Mouse (Mus musculus) left cerebral cortex, postnatal 4 days (tissue): ENCODE results near the gene Kank3. TPM values are rescaled to one million over a fixed set of nuclear protein-coding genes. Genes with fewer than 3 reads are reported as not detected.

ENCODE experiments used
- DNase-seq: peaks from one replicate; pipeline ENCODE4 v3.0.0-alpha.2; 2022
- intact Hi-C: fragments of 180-260 bp; cut with DNase I; formaldehyde crosslinking; loops from one replicate; pipeline ENCODE4 v1.15.1; 2025
- total RNA-seq, 2 experiments: library from RNA; stranded (reverse); gene quantifications; 2 replicates each; pipeline ENCODE4 v1.2.3; 2021

Kank3 gene
- 10 to 100 TPM; 38.6 to 44.1 TPM for total RNA-seq

DNA sequence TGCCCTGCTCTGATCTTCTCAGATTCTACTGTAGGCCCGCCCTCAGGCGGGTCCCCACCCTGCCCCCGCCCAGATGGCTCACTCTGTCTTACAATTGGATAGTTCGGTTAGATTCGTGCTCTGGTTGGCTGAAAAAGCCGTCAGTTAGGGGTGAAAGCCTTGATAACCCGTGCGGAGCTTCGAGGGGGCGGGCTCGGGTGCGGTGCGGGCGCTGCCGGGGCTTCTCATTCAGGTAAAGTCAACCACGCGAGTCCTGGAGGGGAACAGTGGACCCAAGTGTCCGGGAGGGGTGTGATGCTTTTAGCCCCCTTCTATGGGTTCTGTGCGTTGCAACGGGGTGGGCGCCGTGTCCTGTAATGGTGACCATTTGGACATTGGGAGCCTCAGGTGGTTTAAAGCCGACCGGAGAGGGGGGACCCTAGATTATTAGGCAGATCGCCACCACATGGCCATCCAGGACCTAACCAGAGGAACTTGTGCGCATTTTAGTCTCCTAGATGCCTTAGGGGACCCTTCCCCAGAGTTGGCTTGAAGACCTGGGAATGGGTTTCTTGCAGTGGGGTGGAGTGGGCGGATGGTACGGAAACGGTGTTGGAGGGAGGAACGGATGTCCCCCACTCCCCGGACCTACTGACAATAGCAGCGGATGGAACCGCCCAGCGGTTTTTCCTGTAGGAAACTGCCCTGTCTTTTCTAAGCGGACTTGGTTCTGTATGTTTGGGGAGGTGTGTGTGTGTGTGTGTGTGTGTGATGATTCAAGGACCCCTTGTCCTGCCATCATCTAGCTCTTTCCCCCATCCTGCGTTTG is at the start of gene Kank3:
Kank3 (plus strand) TSS at position 186 of the 808 bp plus-strand sequence.
- intact Hi-C loops: no loop called here
- peak; percentile 94 for DNase-seq

DNA sequence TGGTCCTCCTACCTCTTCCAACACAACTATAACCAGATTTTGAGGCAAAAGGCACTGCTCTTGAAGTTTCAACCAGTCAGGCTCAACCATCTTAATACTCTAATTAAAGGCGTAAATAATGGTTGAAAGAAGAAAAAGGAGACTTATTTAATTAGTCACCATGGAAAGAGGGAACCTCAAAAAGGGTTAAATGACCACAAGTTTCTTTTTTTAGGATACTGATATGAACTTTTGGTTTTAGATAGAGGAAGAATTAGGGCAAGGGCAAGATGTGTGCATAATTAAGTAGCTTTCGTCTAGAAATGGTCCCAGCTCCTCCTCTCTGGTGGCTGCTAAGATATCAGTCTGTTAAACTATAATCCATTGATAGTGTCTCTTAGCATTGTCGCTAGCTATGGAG is 43.9 kb upstream of the Kank3 start:
- intact Hi-C loops: no loop called here
- no peak for DNase-seq

DNA sequence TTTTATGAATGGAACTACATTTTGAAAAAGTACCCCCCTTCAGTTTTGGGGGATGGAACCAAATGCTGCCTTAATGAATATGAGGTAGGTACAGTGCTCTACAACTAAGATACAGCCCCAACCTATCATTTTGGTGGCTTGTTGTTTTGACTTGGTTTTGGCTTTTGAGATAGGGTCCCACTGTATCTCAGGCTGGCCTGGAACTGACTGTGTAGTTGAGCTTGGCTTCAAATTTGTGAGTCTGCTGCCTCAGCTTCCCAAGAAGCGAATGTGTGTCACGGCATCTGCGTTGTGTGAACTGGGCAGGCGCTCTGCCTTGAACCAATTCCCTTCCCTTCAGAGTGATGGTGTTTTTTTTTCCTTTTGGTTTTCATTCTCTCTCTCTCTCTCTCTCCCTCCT is 38.7 kb upstream of the Kank3 start:
- intact Hi-C loops: no loop called here
- DNase-seq: no peak

GRCm38 (mm10) chr17:33773426-33773825 is 36.9 kb upstream of the Kank3 start:
- no peak for DNase-seq
- intact Hi-C loops: no loop called here

GRCm38 (mm10) chr17:33773871-33774572 is 36.3 kb upstream of the Kank3 start:
- intact Hi-C loops: no loop called here
- DNase-seq: no peak

GRCm38 (mm10) chr17:33774573-33775155 is 35.7 kb upstream of the Kank3 start:
- no peak for DNase-seq
- intact Hi-C loops: no loop called here

GRCm38 (mm10) chr17:33775287-33775686 is 35.0 kb upstream of the Kank3 start:
- DNase-seq: no peak
- intact Hi-C loops: no loop called here

DNA sequence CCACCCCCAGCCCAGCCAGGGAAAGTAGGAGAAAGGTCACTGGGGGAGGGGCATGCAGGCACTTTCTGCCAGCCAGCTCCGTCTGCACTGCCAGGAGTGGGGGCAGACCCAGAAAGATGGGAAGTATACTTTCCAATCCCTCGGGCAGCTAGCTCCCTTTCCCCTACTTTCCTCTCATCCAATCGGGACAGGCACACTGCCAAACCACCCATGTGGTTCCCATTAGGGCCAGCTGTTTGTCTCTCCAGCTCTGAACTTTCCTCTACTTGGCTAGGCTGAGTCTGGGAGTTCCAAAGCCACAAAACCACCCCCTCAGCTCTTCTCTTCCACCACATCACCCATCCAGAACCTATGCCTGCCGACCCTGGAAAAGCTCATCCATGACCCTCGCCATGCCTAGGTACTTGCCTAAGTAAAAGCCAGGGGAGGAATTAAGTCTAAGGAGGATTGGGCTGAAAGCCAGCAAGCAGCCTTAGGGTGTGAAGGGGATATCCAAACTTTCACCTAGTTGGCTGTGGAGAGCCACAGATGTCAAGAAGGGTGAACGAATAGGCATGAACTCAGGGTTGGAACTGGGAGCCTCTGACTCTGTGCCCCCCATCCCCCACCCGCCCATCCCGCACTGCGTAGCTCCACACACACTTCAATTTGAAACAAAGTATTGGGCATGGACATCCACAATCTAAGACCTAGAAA is 30.9 kb upstream of the Kank3 start:
- intact Hi-C loops: no loop called here
- DNase-seq: peak; percentile 94

GRCm38 (mm10) chr17:33779967-33780295 is 30.4 kb upstream of the Kank3 start:
- no peak for DNase-seq
- intact Hi-C loops: no loop called here

- peak; percentile 38 for DNase-seq
- intact Hi-C loops: no loop called here
These were observed 29.9 kb upstream of the Kank3 start for GRCm38 (mm10) chr17:33780431-33780830.

GRCm38 (mm10) chr17:33781124-33781977 is 29.0 kb upstream of the Kank3 start, which contains the start of gene Angptl4:
Angptl4 (minus strand) TSS chr17:33781830.
- intact Hi-C loops: no loop called here
- DNase-seq: peak; percentile 42

GRCm38 (mm10) chr17:33782067-33782466 is 28.3 kb upstream of the Kank3 start:
- intact Hi-C loops: no loop called here
- no peak for DNase-seq

- DNase-seq: peak; percentile 67
These were observed 26.9 kb upstream of the Kank3 start for GRCm38 (mm10) chr17:33783408-33783807.

DNA sequence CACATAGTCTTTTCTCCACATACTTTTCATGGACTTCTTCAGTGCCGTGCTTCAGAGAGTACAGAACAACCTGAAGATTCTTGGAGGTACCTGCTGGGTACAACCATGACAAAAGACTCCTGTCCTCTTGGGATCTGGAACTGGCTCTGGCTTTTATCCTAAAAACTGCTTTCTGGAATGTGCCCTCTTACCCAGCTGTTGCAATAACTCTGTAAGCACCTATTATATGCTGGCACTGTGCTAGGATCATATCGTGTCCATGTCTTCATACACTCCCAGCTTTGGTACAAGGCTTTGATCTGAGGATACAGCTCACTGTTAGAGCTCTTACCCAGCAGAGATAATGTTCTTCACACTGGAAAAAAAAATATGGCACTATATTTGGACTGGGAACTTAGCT is 25.4 kb upstream of the Kank3 start:
- intact Hi-C loops: no loop called here
- DNase-seq: no peak

More at GRCm38 (mm10) chr17:33783408-33783807, 26.9 kb upstream of the Kank3 start:
- intact Hi-C loops: no loop called here

DNA sequence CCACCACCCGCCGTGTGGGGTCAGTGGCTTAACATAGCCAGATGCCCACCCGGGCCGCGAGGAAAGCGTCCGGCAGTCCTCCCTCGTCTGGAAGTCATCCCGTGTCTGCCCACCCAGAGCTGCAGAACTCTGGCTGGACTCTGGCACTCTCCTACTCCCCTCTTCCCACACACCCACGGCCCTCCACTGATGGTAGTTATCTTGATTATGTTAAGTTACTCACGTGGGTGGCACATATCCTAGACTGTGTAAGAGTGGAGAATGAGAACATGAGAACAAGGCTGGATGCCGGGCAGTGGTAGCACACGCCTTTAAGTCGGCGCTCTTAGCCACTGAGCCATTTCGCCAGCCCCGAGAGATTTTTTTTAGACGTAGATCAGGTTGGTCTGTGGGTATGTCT is 23.9 kb upstream of the Kank3 start:
- no peak for DNase-seq
- intact Hi-C loops: no loop called here

DNA sequence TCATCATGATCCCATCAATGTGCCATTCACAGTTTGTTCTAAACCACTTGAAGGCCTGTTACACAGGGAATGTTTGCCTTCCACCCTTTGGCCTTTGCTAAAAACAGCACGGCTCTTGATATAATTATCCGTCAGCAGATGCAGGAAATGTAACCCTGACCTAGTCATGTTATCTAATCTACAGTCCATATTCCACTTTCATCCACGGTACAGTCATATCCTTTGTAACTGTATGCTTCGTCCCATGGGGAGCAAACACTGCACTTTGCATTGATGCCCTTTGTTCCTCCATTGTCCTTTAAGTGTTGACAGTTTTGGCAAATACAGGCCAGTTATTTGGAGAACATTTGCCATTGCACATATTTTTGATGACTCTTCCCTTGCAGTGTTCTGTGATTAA is 21.6 kb upstream of the Kank3 start:
- intact Hi-C loops: no loop called here
- DNase-seq: no peak

DNA sequence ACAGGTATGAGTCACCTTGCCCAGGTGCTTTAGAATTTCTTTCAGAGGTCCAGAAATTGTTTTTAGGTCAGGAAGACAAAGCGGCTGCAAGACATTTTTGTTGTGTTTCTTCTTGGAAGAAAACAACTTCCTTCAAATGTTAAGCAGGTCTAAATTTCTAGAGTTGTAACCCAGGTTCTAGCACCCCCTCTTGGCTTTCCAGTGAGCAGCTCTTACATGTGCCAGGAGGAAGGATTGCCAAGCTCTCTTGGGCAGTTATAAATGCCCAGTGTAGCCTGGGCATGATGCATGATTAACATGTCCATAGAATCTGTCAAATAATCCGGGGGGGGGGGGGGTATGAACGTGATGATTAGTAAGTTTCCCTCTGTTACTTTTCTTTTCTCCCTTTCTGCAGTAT is 12.0 kb upstream of the Kank3 start:
- DNase-seq: no peak
- intact Hi-C loops: loop anchor here (10.0 kb wide), 1 partner anchor 364 kb away; the partner anchor contains the start of gene Actl9

- DNase-seq: no peak
- intact Hi-C loops: loop anchor here (10.0 kb wide), 1 partner anchor 364 kb away; the partner anchor contains the start of gene Actl9
These were observed 11.0 kb upstream of the Kank3 start for GRCm38 (mm10) chr17:33799277-33799676.

- DNase-seq: no peak
- intact Hi-C loops: loop anchor here (10.0 kb wide), 1 partner anchor 77 kb away; no protein-coding TSS in a partner anchor
These were observed 8.1 kb upstream of the Kank3 start for GRCm38 (mm10) chr17:33802221-33802620.

- intact Hi-C loops: loop anchor here (10.0 kb wide), 1 partner anchor 79 kb away; no protein-coding TSS in a partner anchor
- no peak for DNase-seq
These were observed 6.1 kb upstream of the Kank3 start for GRCm38 (mm10) chr17:33804205-33804604.
